Mouse (Mus musculus): ENCODE results near the gene Trappc11. TPM values are rescaled to one million over a fixed set of nuclear protein-coding genes. Genes with fewer than 3 reads are reported as not detected.
"Not testable (repeated sequence)": the region's sequence is repeated elsewhere in the genome, so short reads cannot be mapped to it uniquely, and the experiment has no call there.

Gene Trappc11
- total RNA-seq, 2 experiments from 2014 or later: 53.0 to 56.1 TPM

GRCm38 (mm10) chr8:47493106-47493505 is 40.2 kb downstream of the Trappc11 start:
- DNase-seq (ENCODE audit: low spot score in 2 of 2): no peak

- DNase-seq (ENCODE audit: low spot score in 2 of 2): no peak
These were observed 46.0 kb downstream of the Trappc11 start for GRCm38 (mm10) chr8:47487231-47487630.

GRCm38 (mm10) chr8:47482354-47483071 is 50.8 kb downstream of the Trappc11 start:
- no peak for DNase-seq (ENCODE audit: low spot score in 2 of 2)

- no peak for DNase-seq (ENCODE audit: low spot score in 2 of 2)
These were observed 53.2 kb downstream of the Trappc11 start for GRCm38 (mm10) chr8:47480039-47480438.

GRCm38 (mm10) chr8:47461650-47462049 is 71.6 kb downstream of the Trappc11 start:
- DNase-seq (ENCODE audit: low spot score in 2 of 2): peak; percentile 6 to 27

- no peak for DNase-seq (ENCODE audit: low spot score in 2 of 2)
These were observed 74.0 kb downstream of the Trappc11 start for GRCm38 (mm10) chr8:47459216-47459749.

- no peak for DNase-seq (ENCODE audit: low spot score in 2 of 2)
These were observed 74.7 kb downstream of the Trappc11 start for GRCm38 (mm10) chr8:47458591-47458990.

- not testable (repeated sequence) for DNase-seq (ENCODE audit: low spot score in 2 of 2)
These were observed 84.1 kb downstream of the Trappc11 start for GRCm38 (mm10) chr8:47449211-47449610.

- DNase-seq (ENCODE audit: low spot score in 2 of 2): no peak
These were observed 86.8 kb downstream of the Trappc11 start, which contains the start of gene Stox2 for GRCm38 (mm10) chr8:47446312-47447046. Gene Stox2, minus strand, starts transcription at chr8:47446362.

Other genes with a start within 250 kb of the Trappc11 start
- 10 to 100 TPM; 77.8 to 80.3 TPM for gene Stox2, start 87.1 kb downstream of the Trappc11 start, total RNA-seq (2021)
- 10 to 100 TPM; 33.3 to 37.7 TPM for gene Rwdd4a, start 194 bp upstream of the Trappc11 start, total RNA-seq (2021)
- 10 to 100 TPM; 53.2 to 53.6 TPM for gene Ing2, start 142.1 kb upstream of the Trappc11 start, total RNA-seq (2021)
- gene Cdkn2aip, start 180.5 kb upstream of the Trappc11 start, total RNA-seq (2021): 10 to 100 TPM; 18.5 to 20.8 TPM